Mouse (Mus musculus): Measurements from ENCODE around the gene Pwp1. TPM values are rescaled to one million over a fixed set of nuclear protein-coding genes. Genes with fewer than 3 reads are reported as not detected.
"Not testable (repeated sequence)": the region's sequence is repeated elsewhere in the genome, so short reads cannot be mapped to it uniquely, and the experiment has no call there.

Gene Pwp1
- polyA plus RNA-seq (2015; fragmentation: Nextera tagmentation; extraction: Ambion mirVana): 91.1 and 91.9 TPM in 2 replicates

- peak; percentile 97 for ATAC-seq
- H3K27ac ChIP-seq (ENCODE audit: low read length): peak within 1 kb of the TSS; percentile 11; the same call in 1 of the 2 replicates
- peak within 1 kb of the TSS; percentile 53 for H3K4me3 ChIP-seq (replicated peaks; ENCODE audit: low read length)
- WGBS: 1% methylated on average over 38 of the region's 49 CpGs
- not testable (repeated sequence) for H3K9me3 ChIP-seq (ENCODE audit: control insufficient read depth, low read length); H3K4me1 ChIP-seq (replicated peaks; ENCODE audit: control insufficient read depth, insufficient read depth, low read length); H3K36me3 ChIP-seq (ENCODE audit: control insufficient read depth, insufficient read depth); H3K27me3 ChIP-seq (replicated peaks; ENCODE audit: control insufficient read depth, insufficient read depth, low read length)
- H3K9ac ChIP-seq (replicated peaks; ENCODE audit: low read depth, low read length): peak within 1 kb of the TSS; percentile 79
- peak within 1 kb of the TSS; percentile 74 for H3K4me2 ChIP-seq (ENCODE audit: low read length)
Measured at GRCm38 (mm10) chr10:85829085-85829853, at the start of gene Pwp1. Gene Pwp1, plus strand, starts transcription at chr10:85829494.

- H3K4me2 ChIP-seq (ENCODE audit: low read length); H3K27ac ChIP-seq (ENCODE audit: low read length); H3K4me3 ChIP-seq (replicated peaks; ENCODE audit: low read length); ATAC-seq; H3K4me1 ChIP-seq (replicated peaks; ENCODE audit: control insufficient read depth, insufficient read depth, low read length); H3K36me3 ChIP-seq (ENCODE audit: control insufficient read depth, insufficient read depth); H3K9ac ChIP-seq (replicated peaks; ENCODE audit: low read depth, low read length); H3K27me3 ChIP-seq (replicated peaks; ENCODE audit: control insufficient read depth, insufficient read depth, low read length); H3K9me3 ChIP-seq (ENCODE audit: control insufficient read depth, low read length): not testable (repeated sequence)
- WGBS: 100% methylated on average over 1 of the region's 3 CpGs
Measured at GRCm38 (mm10) chr10:85822143-85822696, 7.1 kb upstream of the Pwp1 start.

DNA sequence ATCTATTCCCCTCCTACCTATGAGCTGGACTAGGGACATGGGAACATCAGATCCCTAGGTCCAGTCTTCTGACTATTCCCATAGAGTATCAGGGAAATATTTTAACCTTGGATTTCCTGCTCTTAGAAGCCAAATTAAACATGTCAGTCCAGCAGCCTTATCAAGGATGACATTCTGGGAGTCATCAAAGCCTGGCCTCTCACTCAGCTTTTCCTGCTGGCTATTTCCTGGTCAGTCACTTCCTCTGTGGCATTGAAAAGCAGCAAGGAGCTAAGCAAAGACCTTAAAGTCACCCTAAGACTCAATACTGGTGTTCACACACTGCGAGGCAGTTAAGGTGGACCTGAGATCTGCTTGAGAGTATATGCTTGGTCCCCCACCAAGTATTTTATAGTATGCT is 5.5 kb upstream of the Pwp1 start:
- not testable (repeated sequence) for ATAC-seq; H3K4me3 ChIP-seq (replicated peaks; ENCODE audit: low read length)
- WGBS: 92% methylated on average over 1 of the region's 1 CpGs

GRCm38 (mm10) chr10:85828722-85829084 is 591 bp upstream of the Pwp1 start:
- H3K9ac ChIP-seq (replicated peaks; ENCODE audit: low read depth, low read length); H3K36me3 ChIP-seq (ENCODE audit: control insufficient read depth, insufficient read depth); H3K27ac ChIP-seq (ENCODE audit: low read length); H3K9me3 ChIP-seq (ENCODE audit: control insufficient read depth, low read length); H3K4me1 ChIP-seq (replicated peaks; ENCODE audit: control insufficient read depth, insufficient read depth, low read length); H3K27me3 ChIP-seq (replicated peaks; ENCODE audit: control insufficient read depth, insufficient read depth, low read length): not testable (repeated sequence)
- WGBS: 56% methylated on average over 5 of the region's 5 CpGs
- Histone ChIP-seq H3K4me3 (replicated peaks; ENCODE audit: low read length) (peak overlapping the region; percentile 53), H3K4me2 (ENCODE audit: low read length) (peak overlapping the region; percentile 74)
- peak; percentile 27 for ATAC-seq

More for the DNA sequence above, 5.5 kb upstream of the Pwp1 start:
- H3K4me2 ChIP-seq (ENCODE audit: low read length); H3K9me3 ChIP-seq (ENCODE audit: control insufficient read depth, low read length); H3K27me3 ChIP-seq (replicated peaks; ENCODE audit: control insufficient read depth, insufficient read depth, low read length); H3K36me3 ChIP-seq (ENCODE audit: control insufficient read depth, insufficient read depth); H3K27ac ChIP-seq (ENCODE audit: low read length); H3K9ac ChIP-seq (replicated peaks; ENCODE audit: low read depth, low read length); H3K4me1 ChIP-seq (replicated peaks; ENCODE audit: control insufficient read depth, insufficient read depth, low read length): not testable (repeated sequence)

DNA sequence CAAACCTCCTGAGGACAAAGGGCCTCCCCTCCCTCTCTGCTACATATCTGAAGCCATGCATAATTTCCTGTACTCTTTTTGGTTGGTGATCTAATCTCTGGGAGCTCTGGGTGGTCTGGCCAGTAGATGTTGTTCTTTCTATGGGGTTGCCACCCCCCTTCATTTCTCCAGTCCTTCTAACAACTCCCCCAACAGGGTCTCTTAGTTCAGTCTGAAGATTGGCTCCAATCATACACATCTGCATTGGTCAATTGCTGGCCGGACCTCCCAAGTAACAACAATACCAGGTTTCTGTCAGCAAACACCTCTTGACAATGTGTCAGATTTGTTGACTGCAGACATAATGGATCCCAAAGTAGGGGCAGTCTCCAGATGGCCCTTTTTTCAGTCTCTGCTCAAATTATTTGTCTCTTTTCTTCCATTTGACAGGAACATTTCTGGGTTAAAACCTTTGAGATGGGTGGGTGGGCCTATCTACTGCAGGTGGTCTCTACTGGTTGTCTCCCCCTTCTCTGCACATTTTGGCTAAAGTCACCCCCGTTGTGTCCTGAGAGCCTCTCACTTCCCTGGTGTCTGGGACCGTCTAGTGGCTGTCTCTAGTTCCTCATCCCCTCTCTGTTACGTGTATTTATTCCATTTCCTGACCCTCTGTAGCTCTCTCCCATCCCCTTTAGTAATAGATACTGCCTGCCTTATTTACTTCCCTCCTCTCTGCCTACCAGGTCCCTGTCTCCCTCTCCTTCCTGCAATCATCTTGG is 17.0 kb downstream of the Pwp1 start:
- Histone ChIP-seq H3K27me3 (replicated peaks; ENCODE audit: control insufficient read depth, insufficient read depth, low read length) (no peaks in the 10 kb centered on the region), H3K4me2 (ENCODE audit: low read length) (no peak overlapping the region), H3K36me3 (ENCODE audit: control insufficient read depth, insufficient read depth) (no peaks in the 10 kb centered on the region), H3K27ac (ENCODE audit: low read length) (no peak overlapping the region), H3K9ac (replicated peaks; ENCODE audit: low read depth, low read length) (no peak overlapping the region), H3K4me1 (replicated peaks; ENCODE audit: control insufficient read depth, insufficient read depth, low read length) (no peaks in the 10 kb centered on the region), H3K4me3 (replicated peaks; ENCODE audit: low read length) (no peak overlapping the region), H3K9me3 (ENCODE audit: control insufficient read depth, low read length) (no peaks in the 10 kb centered on the region)
- ATAC-seq: no peak
- WGBS: 75% methylated on average over 4 of the region's 4 CpGs

- Histone ChIP-seq H3K9me3 (ENCODE audit: control insufficient read depth, low read length) (no peaks in the 10 kb centered on the region), H3K27me3 (replicated peaks; ENCODE audit: control insufficient read depth, insufficient read depth, low read length) (no peaks in the 10 kb centered on the region), H3K4me2 (ENCODE audit: low read length) (peak overlapping the region; percentile 96), H3K27ac (ENCODE audit: low read length) (peak overlapping the region; percentile 35; the same call in 1 of the 2 replicates), H3K4me1 (replicated peaks; ENCODE audit: control insufficient read depth, insufficient read depth, low read length) (peaks cover 15% of the 10 kb centered on the region), H3K36me3 (ENCODE audit: control insufficient read depth, insufficient read depth) (peaks cover 21% of the 10 kb centered on the region), H3K9ac (replicated peaks; ENCODE audit: low read depth, low read length) (peak overlapping the region; percentile 82), H3K4me3 (replicated peaks; ENCODE audit: low read length) (peak overlapping the region; percentile 94)
- under 1% methylated on average over 55 of the region's 55 CpGs for WGBS
- ATAC-seq: peak; percentile 96
Measured at GRCm38 (mm10) chr10:85871698-85872478, 42.6 kb downstream of the Pwp1 start.

DNA sequence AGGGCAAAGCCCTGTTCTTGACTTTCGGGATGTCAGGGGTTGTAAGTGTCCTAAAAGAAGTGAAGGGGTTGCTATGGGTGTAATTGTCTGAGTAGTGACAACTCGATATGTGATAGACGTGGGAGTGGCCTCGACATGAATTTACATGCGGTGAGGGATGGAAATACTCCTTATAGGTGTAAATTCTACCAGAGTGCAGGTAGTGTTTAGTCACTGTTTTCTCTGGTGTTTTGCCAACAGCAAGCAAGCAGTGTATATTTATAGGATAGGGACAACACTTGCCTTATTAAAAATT is 43.1 kb downstream of the Pwp1 start:
- Histone ChIP-seq H3K36me3 (ENCODE audit: control insufficient read depth, insufficient read depth) (peaks cover 21% of the 10 kb centered on the region), H3K9me3 (ENCODE audit: control insufficient read depth, low read length) (no peaks in the 10 kb centered on the region), H3K4me3 (replicated peaks; ENCODE audit: low read length) (peak overlapping the region; percentile 94), H3K4me1 (replicated peaks; ENCODE audit: control insufficient read depth, insufficient read depth, low read length) (peaks cover 15% of the 10 kb centered on the region), H3K27ac (ENCODE audit: low read length) (no peak overlapping the region), H3K27me3 (replicated peaks; ENCODE audit: control insufficient read depth, insufficient read depth, low read length) (no peaks in the 10 kb centered on the region), H3K4me2 (ENCODE audit: low read length) (peak overlapping the region; percentile 96), H3K9ac (replicated peaks; ENCODE audit: low read depth, low read length) (peak overlapping the region; percentile 82)
- ATAC-seq: no peak
- WGBS: 4% methylated on average over 5 of the region's 5 CpGs

DNA sequence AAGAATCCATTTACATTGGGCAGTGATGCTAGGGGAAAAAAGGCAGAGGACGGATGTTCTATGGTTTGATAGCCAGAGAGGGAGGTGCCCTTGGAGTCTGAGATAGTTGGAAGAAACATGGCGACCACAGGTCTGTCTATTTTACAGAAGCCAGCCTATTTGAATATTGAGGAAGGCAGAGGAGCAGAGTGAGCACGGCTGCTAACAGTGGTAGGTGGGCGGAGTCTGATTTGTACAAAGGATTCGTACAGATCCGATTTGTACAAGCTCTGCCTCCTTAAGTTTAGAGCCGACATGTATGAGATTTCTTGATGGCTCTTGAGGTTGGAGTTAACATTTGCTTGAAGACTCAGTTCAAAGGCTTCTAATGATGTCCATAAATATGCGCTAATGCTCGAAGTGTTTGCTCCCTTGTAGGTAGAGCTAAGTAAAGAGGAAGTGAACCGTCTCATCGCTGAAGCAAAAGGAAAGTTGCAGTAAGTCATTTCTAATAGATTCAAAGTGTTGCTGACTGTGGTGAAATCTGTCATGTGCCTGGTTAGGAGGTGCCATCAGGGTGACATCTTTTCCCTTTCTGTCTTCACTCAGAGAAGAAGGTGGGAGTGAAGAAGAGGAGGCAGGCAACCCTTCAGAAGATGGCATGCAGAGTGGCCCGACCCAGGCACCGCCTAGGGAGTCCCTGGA is 44.7 kb downstream of the Pwp1 start:
- no peaks in the 10 kb centered on the region for H3K9me3 ChIP-seq (ENCODE audit: control insufficient read depth, low read length)
- ATAC-seq: no peak
- no peak overlapping the region for H3K4me3 ChIP-seq (replicated peaks; ENCODE audit: low read length)
- no peaks in the 10 kb centered on the region for H3K27me3 ChIP-seq (replicated peaks; ENCODE audit: control insufficient read depth, insufficient read depth, low read length)
- WGBS: 88% methylated on average over 13 of the region's 13 CpGs
- peaks cover 15% of the 10 kb centered on the region for H3K4me1 ChIP-seq (replicated peaks; ENCODE audit: control insufficient read depth, insufficient read depth, low read length)
- no peak overlapping the region for H3K4me2 ChIP-seq (ENCODE audit: low read length)
- no peak overlapping the region for H3K9ac ChIP-seq (replicated peaks; ENCODE audit: low read depth, low read length)
- peaks cover 31% of the 10 kb centered on the region for H3K36me3 ChIP-seq (ENCODE audit: control insufficient read depth, insufficient read depth)
- no peak overlapping the region for H3K27ac ChIP-seq (ENCODE audit: low read length)

All from forebrain, embryonic 16.5 days (tissue).